Mouse (Mus musculus) liver, embryonic 14.5 days (tissue): ENCODE data around the gene Prss56.

ENCODE experiments used
- CTCF ChIP-seq: IDR thresholded peaks from 2 replicates; pipeline ENCODE4 v1.5.1; 2016; ENCODE audit warnings: antibody characterized with exemption, low read depth, control low read depth
- EP300 ChIP-seq: IDR thresholded peaks from 2 replicates; pipeline ENCODE4 v1.6.1; 2016; ENCODE audit warnings: antibody characterized with exemption, low read depth

GRCm38 (mm10) chr1:87183998-87184750, 1.1 kb downstream of the Prss56 start:
- TF ChIP-seq CTCF = no peak
- no peak for TF ChIP-seq EP300
